Mouse (Mus musculus) C2C12 (cell line): ENCODE results near the gene Trim3. TPM values are rescaled to one million over a fixed set of nuclear protein-coding genes. Genes with fewer than 3 reads are reported as not detected.

Experiments used
- H3K27me3 ChIP-seq: one replicate; pipeline ENCODE4 v1.6.1; 2011; ENCODE audit not compliant: control insufficient read depth, insufficient read depth, insufficient read length
- H3K36me3 ChIP-seq: one replicate; pipeline ENCODE4 v1.6.1; 2011; ENCODE audit not compliant: control insufficient read depth, insufficient read depth
- H3K4me3 ChIP-seq: one replicate; pipeline ENCODE4 v1.5.1; 2011; ENCODE audit warnings: mild to moderate bottlenecking, control low read depth; ENCODE audit not compliant: poor library complexity, insufficient read depth, severe bottlenecking
- H3K79me2 ChIP-seq: one replicate; pipeline ENCODE4 v1.6.1; 2011; ENCODE audit not compliant: control insufficient read depth, insufficient read depth
- H3K79me3 ChIP-seq: one replicate; pipeline ENCODE4 v1.6.1; 2011; ENCODE audit warnings: low read depth, control low read depth
- H3ac ChIP-seq: one replicate; pipeline ENCODE3; 2011; ENCODE audit warnings: low read depth; ENCODE audit not compliant: control insufficient read depth, insufficient read length
- CEBPB ChIP-seq: IDR thresholded peaks from one replicate; pipeline ENCODE4 v1.6.1; 2011; ENCODE audit warnings: low read depth, mild to moderate bottlenecking, control low read depth, moderate library complexity
- CTCF ChIP-seq: IDR thresholded peaks from one replicate; pipeline ENCODE4 v1.5.1; 2011; ENCODE audit not compliant: control insufficient read depth, insufficient read depth, insufficient read length
- FOSL1 ChIP-seq: IDR thresholded peaks from one replicate; pipeline ENCODE4 v1.8.0; 2011; ENCODE audit warnings: mild to moderate bottlenecking, low read length; ENCODE audit not compliant: poor library complexity, insufficient read depth, severe bottlenecking
- MAX ChIP-seq: IDR thresholded peaks from one replicate; pipeline ENCODE4 v1.6.1; 2011; ENCODE audit warnings: mild to moderate bottlenecking, control low read depth
- MYOD1 ChIP-seq: IDR thresholded peaks from one replicate; pipeline ENCODE4 v1.6.1; 2011; ENCODE audit warnings: low read depth; ENCODE audit not compliant: control insufficient read depth, insufficient read length
- MYOG ChIP-seq: IDR thresholded peaks from one replicate; pipeline ENCODE4 v1.6.1; 2011; ENCODE audit not compliant: control insufficient read depth, insufficient read length; ENCODE audit errors: extremely low read depth
- USF1 ChIP-seq: IDR thresholded peaks from one replicate; pipeline ENCODE4 v1.6.1; 2011; ENCODE audit warnings: low read depth, mild to moderate bottlenecking, control low read depth, moderate library complexity
- polyA plus RNA-seq: library from polyadenylated mRNA; unstranded; fragments of >200 nt; fragmentation: generic; extraction: Trizol; gene quantifications from one replicate; pipeline ENCODE4 v1.2.1, GENCODE M21; 2012; ENCODE audit warnings: missing spikeins

The Trim3 gene
- polyA plus RNA-seq, 1 experiment: 44.4 TPM

DNA sequence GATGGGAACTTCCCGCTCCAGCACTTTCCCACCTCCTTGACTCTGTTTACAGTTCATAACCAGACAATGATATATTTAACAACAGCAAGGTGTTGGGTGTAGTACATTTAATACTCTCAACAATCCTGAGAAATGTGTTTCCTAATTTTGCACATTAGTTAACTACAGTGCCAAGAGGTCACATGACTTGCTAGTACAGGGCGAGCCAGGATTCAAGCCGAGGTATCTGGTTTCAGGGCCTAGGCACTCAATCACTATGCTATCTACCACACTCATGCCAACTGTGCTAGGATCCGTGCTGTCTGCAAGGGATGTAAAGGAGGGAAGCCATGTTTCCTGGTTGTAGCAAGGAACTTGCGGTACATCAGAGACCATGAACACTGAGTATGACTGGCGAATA, 16.8 kb downstream of the Trim3 start:
- H3K79me3 ChIP-seq: peaks cover 5% of the 10 kb centered on the region
- H3K27me3 ChIP-seq: no peaks in the 10 kb centered on the region
- peaks cover 20% of the 10 kb centered on the region for H3K79me2 ChIP-seq
- peaks cover 83% of the 10 kb centered on the region for H3K36me3 ChIP-seq
- no peak for TF ChIP-seq USF1
- no peak for TF ChIP-seq MYOG
- no peak for TF ChIP-seq FOSL1
- TF ChIP-seq CEBPB: no peak
- TF ChIP-seq CTCF: no peak
- TF ChIP-seq MAX: no peak
- TF ChIP-seq MYOD1: no peak
- no peak overlapping the region for H3K4me3 ChIP-seq
- no peak overlapping the region for H3ac ChIP-seq

DNA sequence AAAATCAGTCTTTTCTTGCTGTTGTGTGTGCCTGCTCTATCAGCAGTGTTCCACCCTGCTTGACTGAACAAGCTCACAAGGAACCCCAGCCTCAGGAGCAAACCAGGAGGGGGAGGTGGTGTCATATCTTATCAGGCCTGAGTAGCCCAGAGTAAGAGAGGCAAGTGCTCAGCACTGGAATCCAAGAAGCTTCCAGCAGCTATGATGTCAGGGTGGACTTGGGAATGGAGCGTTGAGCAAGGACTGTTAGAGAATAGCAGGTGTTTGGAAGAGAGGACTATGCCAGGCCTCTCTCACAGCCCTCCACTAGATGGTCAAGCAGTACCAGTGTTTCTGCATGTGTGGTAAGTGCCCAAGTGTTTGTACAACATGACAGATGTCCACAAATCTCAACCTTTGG, 17.7 kb downstream of the Trim3 start:
- H3K36me3 ChIP-seq: peaks cover 90% of the 10 kb centered on the region
- TF ChIP-seq MYOG: no peak
- no peak for TF ChIP-seq CEBPB
- TF ChIP-seq CTCF: no peak
- TF ChIP-seq MAX: no peak
- TF ChIP-seq FOSL1: no peak
- TF ChIP-seq MYOD1: no peak
- TF ChIP-seq USF1: no peak

DNA sequence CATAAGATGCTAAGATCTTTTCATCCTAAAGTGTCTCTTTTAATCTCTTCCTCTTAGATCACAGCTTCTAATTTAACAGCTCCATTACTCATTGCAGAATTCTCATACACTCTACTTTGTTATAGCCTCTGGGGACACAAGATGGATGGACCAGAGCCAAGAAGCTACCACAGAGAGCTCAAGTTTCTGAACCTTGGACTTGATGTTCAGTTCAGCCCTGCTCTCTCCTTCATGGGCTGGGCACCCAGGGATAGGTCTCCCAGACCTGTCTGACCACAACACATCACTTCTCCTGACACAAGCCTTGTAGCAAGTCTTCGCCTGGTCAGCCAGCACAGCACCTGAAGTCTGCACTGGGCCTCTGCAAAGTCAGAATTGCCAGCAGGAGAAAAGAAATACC, 19.0 kb downstream of the Trim3 start:
- peaks cover 90% of the 10 kb centered on the region for H3K36me3 ChIP-seq
- no peak overlapping the region for H3K4me3 ChIP-seq
- no peak overlapping the region for H3ac ChIP-seq
- no peaks in the 10 kb centered on the region for H3K27me3 ChIP-seq
- TF ChIP-seq USF1 (no peak), FOSL1 (no peak), MYOD1 (no peak), MAX (no peak), CEBPB (no peak), MYOG (no peak), CTCF (no peak)
- peaks cover 3% of the 10 kb centered on the region for H3K79me2 ChIP-seq
- peaks cover 3% of the 10 kb centered on the region for H3K79me3 ChIP-seq

More for the DNA sequence above, 17.7 kb downstream of the Trim3 start:
- H3K4me3 ChIP-seq: no peak overlapping the region
- peaks cover 16% of the 10 kb centered on the region for H3K79me2 ChIP-seq
- H3K27me3 ChIP-seq: no peaks in the 10 kb centered on the region
- peaks cover 5% of the 10 kb centered on the region for H3K79me3 ChIP-seq
- no peak overlapping the region for H3ac ChIP-seq

DNA sequence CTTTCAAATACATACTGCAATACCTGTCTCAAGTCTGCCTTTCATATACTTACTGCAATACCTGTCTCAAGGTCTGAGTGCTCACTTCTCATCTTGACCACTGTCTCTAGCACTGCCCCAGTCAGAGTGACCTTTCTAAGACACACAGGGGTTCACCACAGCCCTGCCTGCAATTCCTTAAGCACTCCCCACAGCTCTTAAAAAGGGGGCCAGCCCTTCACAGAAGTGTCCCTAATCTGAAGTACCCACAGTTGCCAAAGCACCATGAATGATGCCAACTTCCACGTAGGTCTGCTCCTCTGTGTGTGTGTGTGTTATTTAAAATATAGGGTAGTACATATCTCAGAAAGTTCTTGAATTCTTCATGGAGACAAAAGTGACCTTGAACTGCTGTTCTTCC, 21.6 kb downstream of the Trim3 start:
- no peaks in the 10 kb centered on the region for H3K79me2 ChIP-seq
- no peak for TF ChIP-seq MAX
- no peak for TF ChIP-seq MYOD1
- TF ChIP-seq USF1: no peak
- no peak for TF ChIP-seq FOSL1
- TF ChIP-seq MYOG: no peak
- no peak for TF ChIP-seq CEBPB
- no peak for TF ChIP-seq CTCF
- H3K79me3 ChIP-seq: no peaks in the 10 kb centered on the region
- no peak overlapping the region for H3ac ChIP-seq
- peaks cover 70% of the 10 kb centered on the region for H3K36me3 ChIP-seq
- no peaks in the 10 kb centered on the region for H3K27me3 ChIP-seq
- no peak overlapping the region for H3K4me3 ChIP-seq

DNA sequence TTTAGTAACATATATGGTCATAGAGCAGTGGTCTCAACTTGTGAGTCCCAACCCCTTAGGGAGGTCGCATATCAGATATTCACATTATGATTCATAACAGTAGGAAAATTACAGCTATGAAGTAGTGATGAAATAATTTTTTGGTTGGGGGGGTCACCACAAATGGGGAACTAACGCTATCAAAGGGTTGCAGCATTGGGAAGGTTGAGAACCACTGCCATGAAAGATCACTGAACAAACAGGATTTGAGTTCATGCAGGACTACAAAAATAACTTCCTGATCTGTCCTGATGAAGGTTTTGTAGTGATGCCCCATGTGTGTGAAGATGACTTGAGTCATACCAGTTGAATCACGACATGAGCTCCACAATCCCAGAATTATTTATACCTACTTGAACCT, 24.9 kb downstream of the Trim3 start:
- H3ac ChIP-seq: no peak overlapping the region
- H3K27me3 ChIP-seq: no peaks in the 10 kb centered on the region
- H3K79me2 ChIP-seq: no peaks in the 10 kb centered on the region
- H3K79me3 ChIP-seq: no peaks in the 10 kb centered on the region
- H3K4me3 ChIP-seq: no peak overlapping the region
- peaks cover 46% of the 10 kb centered on the region for H3K36me3 ChIP-seq
- TF ChIP-seq CTCF: no peak
- no peak for TF ChIP-seq CEBPB
- no peak for TF ChIP-seq MYOD1
- TF ChIP-seq MYOG: no peak
- TF ChIP-seq MAX: no peak
- TF ChIP-seq FOSL1: no peak
- no peak for TF ChIP-seq USF1

DNA sequence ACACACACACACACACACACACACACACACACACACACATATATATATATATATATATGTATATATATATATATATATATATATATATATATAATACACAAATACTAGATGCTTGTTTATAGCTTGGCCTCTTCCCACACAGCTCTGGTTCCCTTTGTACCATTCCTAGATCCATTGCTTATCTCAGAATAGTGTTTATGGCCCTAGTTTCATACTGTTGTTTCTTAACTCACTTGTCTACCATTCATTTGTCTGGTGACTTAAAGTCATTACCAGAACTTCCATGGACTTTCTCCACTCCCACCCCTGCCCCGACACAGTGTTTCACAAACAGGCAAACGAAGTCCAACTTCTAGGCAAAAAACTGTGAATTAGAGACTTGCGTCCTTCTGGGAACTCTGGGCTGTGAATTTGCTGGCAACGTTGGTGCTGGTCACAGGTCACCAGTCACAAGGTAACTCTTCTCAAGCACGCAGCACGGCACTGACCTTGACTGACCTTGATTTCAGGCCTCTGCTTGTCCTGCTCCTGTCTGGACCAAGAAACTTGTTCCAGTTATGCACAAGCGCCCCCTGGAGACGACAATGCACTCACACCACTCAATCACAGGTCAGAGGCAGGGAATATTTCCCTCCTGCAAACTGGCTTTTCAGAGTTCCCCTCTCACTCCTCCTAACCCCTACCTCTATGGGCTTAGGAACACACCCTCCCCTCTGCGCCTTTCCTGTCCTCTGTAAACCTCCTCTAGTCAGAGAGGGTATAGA, 30.3 kb downstream of the Trim3 start:
- no peak overlapping the region for H3ac ChIP-seq
- no peaks in the 10 kb centered on the region for H3K27me3 ChIP-seq
- no peaks in the 10 kb centered on the region for H3K79me2 ChIP-seq
- H3K4me3 ChIP-seq: no peak overlapping the region
- no peaks in the 10 kb centered on the region for H3K79me3 ChIP-seq
- H3K36me3 ChIP-seq: no peaks in the 10 kb centered on the region
- no peak for TF ChIP-seq USF1
- peak; percentile 32 for TF ChIP-seq CTCF
- TF ChIP-seq MAX: no peak
